Mouse (Mus musculus) spleen, adult 2 months (tissue): ENCODE results near the gene Hsd3b1. TPM values are rescaled to one million over a fixed set of nuclear protein-coding genes. Genes with fewer than 3 reads are reported as not detected.
"Not testable (repeated sequence)": the region's sequence is repeated elsewhere in the genome, so short reads cannot be mapped to it uniquely, and the experiment has no call there.

Experiments used
- DNase-seq, 2 experiments: peaks; one replicate each; pipeline versions ENCODE4 v3.0.0 to v3.0.0-alpha.2; 2012 to 2021; ENCODE audit warnings: low spot score in 2 of 2, low read depth in 1 of 2
- H3K27ac ChIP-seq: fragments of 200-500 bp; 2 replicates; pipeline ENCODE4 v1.5.1; 2012; ENCODE audit warnings: low read length, inconsistent platforms; ENCODE audit not compliant: insufficient read depth
- H3K27me3 ChIP-seq: fragments of 200-500 bp; 2 replicates; pipeline ENCODE4 v1.6.1; 2012; ENCODE audit warnings: mild to moderate bottlenecking, moderate library complexity, low read length, inconsistent platforms; ENCODE audit not compliant: control insufficient read depth, insufficient read depth
- H3K36me3 ChIP-seq: fragments of 200-500 bp; 2 replicates; pipeline ENCODE4 v1.6.1; 2012; ENCODE audit warnings: mild to moderate bottlenecking, low read length, inconsistent platforms; ENCODE audit not compliant: control insufficient read depth, insufficient read depth
- H3K4me1 ChIP-seq: fragments of 200-500 bp; 2 replicates; pipeline ENCODE4 v1.6.1; 2011; ENCODE audit warnings: inconsistent platforms; ENCODE audit not compliant: control insufficient read depth, insufficient read depth, insufficient read length
- H3K4me3 ChIP-seq: fragments of 200-500 bp; 2 replicates; pipeline ENCODE4 v1.5.1; 2011; ENCODE audit warnings: mild to moderate bottlenecking, inconsistent platforms; ENCODE audit not compliant: insufficient read depth, insufficient read length; ENCODE audit errors: extremely low read depth
- CTCF ChIP-seq: fragments of 200-500 bp; IDR thresholded peaks from 2 replicates; pipeline ENCODE4 v1.5.1; 2011; ENCODE audit warnings: mild to moderate bottlenecking, inconsistent platforms; ENCODE audit not compliant: insufficient read depth, insufficient read length, insufficient replicate concordance; ENCODE audit errors: extremely low read depth
- POLR2A ChIP-seq: fragments of 200-500 bp; IDR thresholded peaks from 2 replicates; pipeline ENCODE4 v1.6.1; 2011; ENCODE audit warnings: low read depth, low read length, inconsistent platforms
- WGBS: fragments of 180-500 bp; shearing (Covaris S2); methylation state at CpG from one replicate; pipeline ENCODE4 v1.1.7; 2018; 5-methylcytosine and 5-hydroxymethylcytosine counted together
- polyA plus RNA-seq: library from polyadenylated mRNA; depleted of rRNA; stranded (reverse); fragments of >200 nt; gene quantifications from 2 replicates; pipeline ENCODE4 v1.2.3, GENCODE M21; 2012

Hsd3b1 gene
- polyA plus RNA-seq, 1 experiment: not detected

GRCm38 (mm10) chr3:98853051-98853450, 6.5 kb downstream of the Hsd3b1 start:
- Histone ChIP-seq H3K27ac (no peak overlapping the region), H3K4me1 (no peaks in the 10 kb centered on the region), H3K4me3 (no peak overlapping the region), H3K27me3 (no peaks in the 10 kb centered on the region), H3K36me3 (no peaks in the 10 kb centered on the region)
- no peak for DNase-seq
- TF ChIP-seq CTCF: no peak
- TF ChIP-seq POLR2A: no peak
- WGBS: 84% methylated on average over 3 of the region's 3 CpGs

GRCm38 (mm10) chr3:98852631-98853030, 7.0 kb downstream of the Hsd3b1 start:
- no peaks in the 10 kb centered on the region for H3K27me3 ChIP-seq
- 82% methylated on average over 6 of the region's 6 CpGs for WGBS
- no peaks in the 10 kb centered on the region for H3K4me1 ChIP-seq
- no peak for DNase-seq
- H3K4me3 ChIP-seq: no peak overlapping the region
- H3K36me3 ChIP-seq: no peaks in the 10 kb centered on the region
- TF ChIP-seq POLR2A (no peak), CTCF (no peak)
- no peak overlapping the region for H3K27ac ChIP-seq

- TF ChIP-seq POLR2A: no peak
- no peak for TF ChIP-seq CTCF
- 67% methylated on average over 2 of the region's 2 CpGs for WGBS
- Histone ChIP-seq H3K27ac (no peak overlapping the region), H3K27me3 (no peaks in the 10 kb centered on the region), H3K4me1 (no peaks in the 10 kb centered on the region), H3K4me3 (no peak overlapping the region), H3K36me3 (no peaks in the 10 kb centered on the region)
- no peak for DNase-seq
These were observed 7.7 kb downstream of the Hsd3b1 start for GRCm38 (mm10) chr3:98851853-98852252.

- 90% methylated on average over 5 of the region's 5 CpGs for WGBS
These were observed 9.3 kb downstream of the Hsd3b1 start for GRCm38 (mm10) chr3:98850262-98850661.

GRCm38 (mm10) chr3:98848898-98849297, 10.7 kb downstream of the Hsd3b1 start:
- Histone ChIP-seq H3K4me1 (no peaks in the 10 kb centered on the region), H3K36me3 (no peaks in the 10 kb centered on the region), H3K4me3 (no peak overlapping the region), H3K27me3 (no peaks in the 10 kb centered on the region), H3K27ac (no peak overlapping the region)
- DNase-seq: no peak
- TF ChIP-seq CTCF (no peak), POLR2A (no peak)
- 87% methylated on average over 1 of the region's 1 CpGs for WGBS

More at GRCm38 (mm10) chr3:98850262-98850661, 9.3 kb downstream of the Hsd3b1 start:
- no peak for DNase-seq
- H3K27ac ChIP-seq: no peak overlapping the region
- no peak overlapping the region for H3K4me3 ChIP-seq
- no peaks in the 10 kb centered on the region for H3K36me3 ChIP-seq
- no peaks in the 10 kb centered on the region for H3K4me1 ChIP-seq
- no peaks in the 10 kb centered on the region for H3K27me3 ChIP-seq
- TF ChIP-seq CTCF (no peak), POLR2A (no peak)

GRCm38 (mm10) chr3:98814101-98814670, 45.4 kb downstream of the Hsd3b1 start, which contains the start of gene Hsd3b6:
Gene Hsd3b6 (minus strand): TSS chr3:98814443.
- H3K4me1 ChIP-seq: no peaks in the 10 kb centered on the region
- TF ChIP-seq CTCF (no peak), POLR2A (no peak)
- H3K27ac ChIP-seq: no peak within 1 kb of the TSS
- H3K4me3 ChIP-seq: no peak within 1 kb of the TSS
- H3K36me3 ChIP-seq: no peaks in the 10 kb centered on the region
- WGBS: 67% methylated on average over 6 of the region's 6 CpGs
- H3K27me3 ChIP-seq: no peaks in the 10 kb centered on the region
- DNase-seq: no peak

GRCm38 (mm10) chr3:98812653-98813052, 46.9 kb downstream of the Hsd3b1 start:
- not testable (repeated sequence) for H3K27me3 ChIP-seq, H3K36me3 ChIP-seq, H3K4me3 ChIP-seq, H3K4me1 ChIP-seq, H3K27ac ChIP-seq, DNase-seq
- 71% methylated on average over 6 of the region's 6 CpGs for WGBS

GRCm38 (mm10) chr3:98805032-98805431, 54.6 kb downstream of the Hsd3b1 start:
- H3K36me3 ChIP-seq, H3K4me1 ChIP-seq, H3K4me3 ChIP-seq, H3K27ac ChIP-seq, DNase-seq, H3K27me3 ChIP-seq: not testable (repeated sequence)
- 55% methylated on average over 3 of the region's 3 CpGs for WGBS
